Mouse (Mus musculus) c-Kit-positive CD71-negative TER-119-negative erythroid progenitor cells, embryonic 14.5 days (primary cell): Measurements from ENCODE around the gene Cox15.

ENCODE experiments used
- DNase-seq: peaks from one replicate; pipeline ENCODE4 v3.0.0-alpha.2; 2013; ENCODE audit warnings: low read depth

Gene Cox15

DNA sequence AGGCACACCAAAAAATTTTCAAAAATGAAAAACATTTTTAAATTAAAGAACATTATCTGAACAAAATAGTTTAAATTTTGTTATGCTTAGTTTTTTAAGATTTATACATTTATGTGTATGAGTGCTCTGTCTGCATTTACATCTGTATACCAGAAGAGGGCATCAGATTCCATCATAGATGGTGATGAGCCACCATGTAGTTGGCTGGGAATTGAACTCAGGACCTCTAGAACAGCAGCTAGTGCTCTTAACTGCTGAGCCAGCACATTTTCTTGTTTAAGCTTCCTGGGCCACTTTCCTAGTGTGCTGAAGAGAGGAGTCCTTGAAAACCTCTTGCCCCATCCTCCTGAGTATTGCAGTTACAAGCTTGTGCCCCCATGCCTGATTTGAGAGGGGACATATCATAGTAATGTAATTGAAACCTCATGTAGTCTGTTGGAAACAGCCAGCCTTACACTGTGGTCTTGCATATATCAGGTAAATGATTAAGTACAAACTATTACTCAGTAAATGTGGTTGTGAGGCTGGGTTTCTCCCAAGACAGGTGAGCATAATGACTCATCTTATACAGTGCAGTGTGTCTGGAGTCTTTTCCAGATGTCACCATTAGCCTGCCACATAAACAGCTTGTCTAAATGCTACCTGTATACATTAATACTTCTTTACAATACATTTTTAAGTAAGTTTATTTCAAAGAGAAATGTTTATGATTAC lies 8.9 kb upstream of the Cox15 start:
- DNase-seq = no peak

DNA sequence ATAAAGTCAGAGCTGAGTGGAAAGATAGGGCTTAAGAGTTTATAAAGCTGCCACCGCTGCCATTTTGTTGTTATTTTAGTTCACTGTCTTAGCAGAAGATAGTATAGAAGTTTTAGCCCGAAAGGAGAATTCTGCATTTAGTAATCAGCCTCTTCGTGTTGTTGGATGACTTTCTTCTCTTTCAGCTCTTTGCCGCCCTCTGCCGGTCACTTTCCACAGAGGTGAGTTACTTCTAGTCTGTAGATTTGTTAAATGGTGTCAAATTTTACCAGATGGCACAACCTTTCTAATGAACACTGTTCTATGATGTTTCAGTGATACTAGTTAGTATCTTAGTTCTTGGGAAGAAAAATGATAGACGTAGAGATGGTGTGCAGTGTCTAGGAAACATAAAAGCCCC lies 7.7 kb upstream of the Cox15 start:
- peak; percentile 81 for DNase-seq

DNA sequence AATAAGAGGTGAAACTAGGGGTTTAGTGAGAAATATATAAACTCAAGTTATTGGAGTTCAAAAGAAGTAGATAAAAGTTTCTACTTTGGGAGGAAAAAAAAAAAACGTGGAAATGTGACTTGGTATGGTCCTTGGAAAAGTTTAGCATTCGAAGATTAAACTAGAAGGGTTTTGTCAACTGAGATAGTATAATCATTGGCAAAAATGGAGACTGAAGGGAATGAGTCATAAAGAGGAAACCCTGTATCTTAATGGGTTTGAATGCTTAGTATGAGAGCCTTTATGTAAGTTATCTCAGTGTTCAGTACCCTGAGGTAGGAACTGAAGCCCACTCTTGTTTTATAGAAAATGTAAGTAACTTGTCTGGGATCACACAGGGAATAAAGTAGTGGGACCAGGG lies 2.1 kb upstream of the Cox15 start:
- DNase-seq = no peak

DNA sequence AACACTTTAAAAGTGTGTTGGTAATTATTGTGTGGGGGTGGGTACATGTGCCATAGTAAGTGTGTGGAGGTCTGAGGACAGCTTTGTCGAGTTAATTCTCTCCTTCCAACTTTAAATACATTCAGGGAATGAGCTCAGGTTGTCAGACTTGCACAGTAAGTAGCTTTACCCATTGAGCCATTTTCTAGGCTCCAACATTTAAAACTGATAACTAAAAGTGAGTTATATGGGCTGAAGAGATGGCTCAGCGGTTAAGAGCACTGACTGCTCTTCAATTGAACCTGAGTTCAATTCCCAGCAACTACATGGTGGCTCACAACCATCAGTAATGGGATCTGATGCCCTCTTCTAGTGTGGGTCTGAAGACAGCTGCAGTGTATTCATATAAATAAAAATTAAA lies 1.4 kb upstream of the Cox15 start:
- DNase-seq = no peak

DNA sequence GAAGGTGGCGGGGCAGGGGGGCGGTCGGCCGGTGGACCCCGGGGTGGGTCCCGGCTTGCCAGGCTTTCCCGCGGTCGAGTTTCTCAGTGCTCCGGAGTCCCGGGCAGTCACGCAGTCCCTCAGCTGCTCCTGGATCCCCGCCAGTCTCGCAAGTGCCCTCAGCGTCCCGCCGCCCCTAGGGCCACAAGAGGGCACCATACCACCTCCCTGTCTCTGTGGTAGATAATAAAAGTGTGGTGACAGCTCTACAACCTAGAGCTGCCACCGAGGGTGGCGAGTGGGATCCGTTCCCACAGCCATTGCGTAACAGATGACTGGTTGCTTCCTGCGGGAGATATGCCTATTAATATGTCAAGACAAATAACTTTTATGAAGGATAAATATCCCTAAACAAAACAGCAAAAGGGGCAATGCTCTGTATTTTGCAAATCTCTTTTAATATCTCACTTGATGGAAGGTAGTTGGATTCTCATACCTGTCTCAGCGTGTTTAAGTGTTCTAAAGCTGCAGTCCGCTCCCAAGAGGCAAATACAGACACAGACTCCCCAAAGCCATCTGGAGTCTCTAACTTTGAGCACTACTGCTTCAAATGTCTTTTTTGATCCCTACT lies 531 bp upstream of the Cox15 start:
- peak; percentile 77 for DNase-seq

DNA sequence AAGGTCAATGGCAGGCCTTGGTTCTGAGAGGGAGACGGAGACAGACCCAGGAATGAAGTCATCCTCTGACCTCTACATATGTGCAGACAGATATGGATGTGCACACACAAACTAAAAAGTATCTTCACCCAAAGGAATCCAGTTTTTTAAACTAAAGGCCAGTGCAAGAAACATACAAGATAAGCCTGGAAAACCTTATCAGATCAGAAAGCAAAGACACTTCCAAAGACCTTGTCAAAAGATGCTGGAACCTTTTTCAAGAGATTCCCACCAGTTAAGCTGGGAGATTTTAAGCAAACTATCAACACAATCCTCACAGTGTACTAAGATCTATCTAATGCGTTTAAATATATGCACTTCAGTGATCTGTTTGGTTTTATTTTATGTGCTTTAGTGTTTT lies 2.8 kb downstream of the Cox15 start:
- DNase-seq = no peak

DNA sequence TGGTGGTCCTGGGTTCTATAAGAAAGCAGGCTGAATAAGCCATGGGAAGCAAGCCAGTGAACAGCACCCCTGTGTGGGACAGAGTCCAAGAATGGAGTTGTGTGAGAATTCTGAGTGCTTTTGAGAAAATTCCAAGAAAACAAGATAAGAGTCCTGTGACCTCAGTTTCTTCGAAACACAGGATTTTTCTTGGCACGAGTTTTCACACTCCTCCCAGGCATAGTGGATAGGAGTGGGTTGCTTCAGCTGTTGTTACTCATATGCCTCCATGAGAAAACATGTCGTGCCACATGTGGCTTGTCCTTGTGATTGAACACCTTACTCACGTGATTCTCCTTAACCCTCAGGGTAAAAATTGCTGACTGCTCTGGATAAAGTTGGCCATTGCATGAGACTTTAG lies 4.9 kb downstream of the Cox15 start:
- no peak for DNase-seq

DNA sequence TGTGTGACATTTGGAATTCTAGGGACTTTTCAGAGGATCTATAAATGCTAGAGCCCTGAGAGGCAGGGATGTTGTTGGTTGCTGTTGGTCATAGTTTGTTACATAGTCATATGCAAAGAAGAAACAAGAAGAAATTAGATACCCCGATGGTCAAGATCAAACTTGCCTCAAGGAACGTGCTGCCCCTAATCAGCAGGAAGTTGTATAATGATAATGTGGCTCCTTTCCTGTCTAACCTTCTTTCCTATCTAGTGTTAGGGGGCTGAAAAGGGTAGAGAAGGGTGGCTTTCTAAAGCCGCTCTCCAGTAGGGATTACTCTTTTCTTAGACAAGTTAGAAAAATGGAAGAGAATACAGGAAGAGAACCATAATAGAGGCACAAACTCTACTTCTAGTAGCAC lies 7.1 kb downstream of the Cox15 start:
- no peak for DNase-seq

DNA sequence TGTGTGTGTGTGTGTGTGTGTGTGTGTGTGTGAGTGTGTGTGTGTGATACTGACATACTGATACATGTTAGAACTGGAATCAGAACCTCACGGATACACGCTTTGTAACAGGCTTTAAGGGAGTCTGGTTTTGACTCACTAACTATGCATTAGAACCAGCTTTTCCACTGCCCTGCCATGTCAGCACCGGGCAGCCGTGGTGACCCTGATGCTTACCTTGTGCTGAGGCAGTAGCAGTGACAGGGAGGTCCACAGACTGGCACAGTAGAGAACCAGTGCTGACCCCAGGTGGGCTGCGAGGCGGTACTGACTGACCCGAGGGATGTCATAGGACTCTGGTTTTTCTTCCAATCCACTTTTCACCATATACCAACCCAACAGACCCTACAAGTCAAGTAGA lies 9.4 kb downstream of the Cox15 start:
- DNase-seq = no peak

DNA sequence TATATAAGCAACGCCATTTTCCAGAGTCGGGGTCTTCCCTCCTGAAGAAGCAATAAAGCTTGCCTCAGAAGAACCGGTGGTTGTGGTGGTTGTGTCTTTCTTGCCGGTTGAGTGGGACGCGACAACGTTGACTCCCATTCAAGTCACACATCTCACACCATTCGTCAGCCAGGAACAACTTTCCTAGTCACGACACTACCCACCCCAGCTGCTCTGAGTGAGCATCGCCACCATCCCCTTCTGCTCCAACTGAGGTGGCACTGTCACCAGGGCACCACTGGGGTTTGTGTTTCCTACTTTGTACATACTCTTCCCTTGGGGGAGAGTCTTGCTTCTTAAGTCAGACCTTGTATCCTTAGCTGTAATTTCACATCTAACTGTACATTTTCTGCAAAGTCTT lies 14.4 kb downstream of the Cox15 start:
- no peak for DNase-seq

DNA sequence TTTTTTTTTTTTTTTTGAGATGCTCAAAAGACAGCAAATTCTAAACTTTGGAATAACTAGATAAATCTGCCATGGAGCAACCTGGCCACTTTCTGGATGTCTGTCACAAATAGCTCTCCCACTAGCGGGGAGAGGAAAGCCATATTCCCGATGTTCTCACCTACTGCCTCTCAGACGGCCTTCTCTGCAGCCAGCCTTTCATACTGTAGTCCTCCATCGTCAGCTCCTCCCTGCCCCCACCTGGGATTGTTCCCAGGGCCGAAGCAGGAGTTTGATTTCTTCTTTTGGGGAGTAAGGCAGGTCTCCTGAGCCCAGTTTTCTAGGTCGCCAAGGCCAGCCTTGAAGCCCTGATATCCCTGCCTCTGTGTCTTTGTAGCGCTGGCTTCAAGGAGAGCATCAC lies 21.6 kb downstream of the Cox15 start:
- DNase-seq = no peak

DNA sequence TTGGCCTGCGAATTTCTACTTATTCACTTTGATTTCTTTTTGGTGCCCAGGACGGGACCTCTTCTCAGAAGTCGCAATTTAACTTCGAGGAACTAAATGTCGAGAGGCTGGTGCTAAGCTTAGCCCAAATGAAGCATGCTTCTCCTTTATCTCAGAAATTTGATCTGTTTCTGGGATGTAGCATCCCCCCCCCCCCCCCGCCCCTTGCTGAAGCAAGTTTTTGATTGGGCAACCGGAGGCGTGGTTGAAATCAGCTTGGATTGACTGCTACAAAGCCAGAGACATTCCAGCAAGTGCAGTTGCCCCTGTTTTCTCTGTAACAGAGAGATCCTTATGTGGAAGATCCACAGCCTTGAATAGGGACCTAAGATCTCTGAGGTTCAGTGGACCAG lies 22.8 kb downstream of the Cox15 start:
- no peak for DNase-seq

DNA sequence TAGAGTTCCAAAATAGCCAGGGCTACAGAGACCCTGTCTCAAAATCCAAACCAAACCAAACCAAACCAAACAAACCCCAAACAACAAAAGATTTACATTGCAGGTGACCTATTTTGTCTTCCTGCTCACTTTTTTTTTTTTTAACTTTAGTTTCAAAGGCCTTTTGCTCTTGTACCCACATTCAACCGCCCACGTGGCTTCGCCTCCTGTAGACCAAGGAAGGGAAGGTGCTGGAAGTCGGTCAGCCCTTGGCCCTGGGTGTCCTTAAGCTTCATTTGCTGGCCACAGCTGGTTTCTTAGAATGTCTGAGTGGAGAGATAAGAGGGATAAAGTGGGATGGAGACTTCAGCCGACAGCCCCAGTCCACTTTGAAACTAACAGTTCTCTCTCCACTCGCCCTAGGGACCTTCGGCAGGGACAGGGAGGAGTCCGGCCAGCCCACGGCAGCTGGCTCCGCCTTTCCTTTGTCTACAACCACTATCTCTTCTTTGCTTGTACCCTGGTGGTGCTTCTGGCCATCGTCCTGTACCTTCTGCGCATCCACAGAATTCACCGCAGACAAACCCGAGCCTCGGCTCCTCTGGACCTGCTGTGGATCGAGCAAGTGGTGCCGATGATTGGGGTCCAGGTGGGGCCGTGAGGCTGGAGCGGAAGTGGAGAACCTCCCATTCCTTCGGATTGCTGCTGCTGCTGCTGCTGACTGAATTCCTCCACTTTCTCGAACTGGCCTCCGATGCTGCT lies 23.3 kb downstream of the Cox15 start:
- no peak for DNase-seq

DNA sequence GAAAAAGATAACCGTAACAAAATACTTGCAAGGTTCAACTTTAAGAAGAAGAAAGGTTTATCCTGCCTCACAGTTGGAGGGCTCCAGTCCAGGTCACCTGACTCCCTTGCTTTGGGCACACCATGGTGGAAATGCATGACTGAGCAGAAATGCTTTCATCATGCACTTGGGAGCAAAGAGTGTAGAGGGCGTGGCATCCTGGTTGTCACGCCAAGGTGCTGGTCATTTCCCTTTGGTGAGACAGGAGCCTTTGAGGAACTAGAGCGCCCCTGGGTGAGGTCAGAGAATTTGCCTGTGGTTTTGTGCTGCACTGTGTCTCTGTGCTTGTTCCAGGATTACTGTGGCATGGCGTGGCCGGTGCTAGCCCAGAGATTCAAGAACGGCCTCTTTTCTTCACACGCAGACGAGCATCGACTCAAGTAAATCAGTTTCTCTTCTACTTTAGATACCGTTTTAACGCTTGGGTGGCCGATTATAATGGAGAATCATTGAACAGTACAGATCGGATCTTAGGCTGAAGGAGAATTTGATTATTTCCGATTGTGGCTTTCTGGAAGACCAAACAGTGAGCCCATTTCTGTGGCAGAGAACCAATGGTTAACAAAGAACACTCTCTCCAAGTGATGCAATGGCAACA lies 26.2 kb downstream of the Cox15 start:
- DNase-seq = peak; percentile 25

DNA sequence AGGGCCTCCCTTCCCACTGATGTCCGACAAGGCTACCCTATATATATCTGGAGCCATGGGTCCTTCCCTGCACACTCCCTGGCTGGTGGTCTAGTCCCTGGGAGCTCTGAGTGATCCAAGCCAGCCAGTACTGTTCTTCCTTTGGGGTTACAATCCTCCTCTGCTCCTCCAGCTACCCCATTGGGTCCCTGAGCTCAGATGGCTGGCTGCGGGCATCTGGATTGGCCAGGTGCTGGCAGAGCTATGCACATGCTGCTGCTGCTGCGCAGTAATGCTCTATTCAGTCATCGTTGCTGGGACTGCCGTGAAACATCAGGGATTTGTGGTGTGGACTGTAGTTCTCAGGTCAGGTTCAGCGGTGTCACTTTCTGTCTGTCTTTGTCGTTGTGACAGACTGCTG lies 28.0 kb downstream of the Cox15 start:
- DNase-seq = no peak

DNA sequence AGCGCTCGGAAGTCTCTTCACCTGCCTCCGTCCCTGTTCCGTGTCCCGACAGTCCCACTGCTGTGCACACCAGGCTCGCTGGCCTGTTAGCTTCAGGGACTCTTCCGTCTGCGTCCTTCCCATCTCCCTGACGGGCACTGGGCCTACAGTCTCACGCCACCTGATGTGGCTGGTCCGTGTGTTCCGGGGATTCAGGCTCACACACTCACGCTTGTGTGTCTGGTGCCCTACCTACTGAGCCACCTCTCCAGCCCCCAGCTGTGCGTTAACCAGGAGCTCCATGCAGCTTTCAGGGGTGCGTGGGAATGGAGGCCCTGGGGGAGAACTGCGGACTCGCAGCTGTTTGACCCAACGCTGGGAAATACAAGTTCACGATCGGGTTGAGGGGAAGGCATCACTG lies 28.6 kb downstream of the Cox15 start:
- no peak for DNase-seq

DNA sequence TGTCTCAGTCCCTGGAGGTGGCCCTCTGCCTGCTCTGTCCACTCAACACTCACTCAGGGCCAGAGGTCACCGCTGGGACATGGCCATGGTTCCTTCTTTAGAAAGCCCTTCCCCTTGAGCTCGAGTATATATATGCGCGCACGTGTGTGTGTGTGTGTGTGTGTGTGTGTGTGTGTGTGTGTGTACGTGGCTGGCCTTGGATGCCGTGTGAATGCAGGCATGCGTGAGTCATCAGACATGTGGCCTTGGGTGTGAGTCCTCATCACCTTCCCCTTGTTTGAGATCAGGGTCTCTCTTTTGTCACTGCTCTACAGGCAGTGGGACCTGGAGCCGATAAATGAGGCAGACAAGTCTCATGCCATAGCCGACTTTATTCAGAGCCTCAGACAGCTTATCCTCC lies 29.3 kb downstream of the Cox15 start:
- no peak for DNase-seq

DNA sequence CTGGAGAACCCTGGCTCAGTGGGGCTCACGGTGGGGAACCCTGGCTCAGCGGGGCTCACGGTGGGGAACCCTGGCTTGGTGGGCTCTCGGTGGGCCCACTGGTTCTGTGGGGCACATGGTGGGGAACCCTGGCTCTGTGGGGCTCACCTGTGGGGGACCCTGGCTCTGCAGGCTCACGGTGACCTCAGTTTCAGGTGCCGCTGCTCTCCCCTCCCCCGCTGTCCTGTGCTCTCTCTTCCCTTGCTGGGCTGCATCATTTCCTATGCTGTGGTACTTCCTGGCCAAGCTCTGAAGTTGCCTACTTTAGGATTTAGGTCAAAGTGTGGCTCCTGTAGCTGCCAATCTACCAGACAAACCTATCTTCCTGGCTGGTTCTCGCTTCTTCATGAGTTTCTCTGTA lies 29.9 kb downstream of the Cox15 start:
- no peak for DNase-seq

DNA sequence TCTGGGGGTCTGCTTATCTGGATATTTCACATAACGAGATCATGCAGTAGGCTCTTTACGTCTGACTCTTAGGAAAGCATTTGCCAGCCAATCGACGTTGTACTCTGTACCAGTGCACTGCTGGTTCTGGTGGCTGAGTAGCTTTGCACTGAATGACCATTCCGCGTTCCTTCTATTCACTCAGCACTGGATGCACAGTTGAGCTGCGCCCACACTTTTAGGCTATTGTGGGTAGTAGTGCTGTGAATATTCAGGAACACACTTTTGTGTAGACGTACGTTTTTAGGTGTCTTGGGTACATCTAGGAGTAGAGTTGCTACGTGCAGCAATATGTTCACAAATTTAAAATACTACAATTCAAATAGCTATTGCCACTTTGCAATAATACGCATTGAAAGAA lies 32.7 kb downstream of the Cox15 start:
- no peak for DNase-seq

DNA sequence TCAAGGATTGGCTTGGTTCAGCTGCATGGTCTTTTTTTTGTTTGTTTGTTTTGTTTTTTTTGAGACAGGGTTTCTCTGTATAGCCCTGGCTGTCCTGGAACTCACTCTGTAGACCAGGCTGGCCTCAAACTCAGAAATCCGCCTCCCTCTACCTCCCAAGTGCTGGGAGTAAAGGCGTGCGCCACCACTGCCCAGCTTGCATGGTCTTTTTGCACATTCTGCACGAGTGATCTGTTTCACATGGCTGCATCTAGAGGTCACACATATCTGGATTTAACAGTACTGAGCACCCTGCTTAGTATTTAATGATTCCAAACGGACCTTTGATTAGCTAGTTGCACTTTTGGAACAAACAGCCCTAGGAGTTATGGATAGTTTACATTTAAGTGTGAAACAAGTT lies 40.8 kb downstream of the Cox15 start:
- DNase-seq = no peak

DNA sequence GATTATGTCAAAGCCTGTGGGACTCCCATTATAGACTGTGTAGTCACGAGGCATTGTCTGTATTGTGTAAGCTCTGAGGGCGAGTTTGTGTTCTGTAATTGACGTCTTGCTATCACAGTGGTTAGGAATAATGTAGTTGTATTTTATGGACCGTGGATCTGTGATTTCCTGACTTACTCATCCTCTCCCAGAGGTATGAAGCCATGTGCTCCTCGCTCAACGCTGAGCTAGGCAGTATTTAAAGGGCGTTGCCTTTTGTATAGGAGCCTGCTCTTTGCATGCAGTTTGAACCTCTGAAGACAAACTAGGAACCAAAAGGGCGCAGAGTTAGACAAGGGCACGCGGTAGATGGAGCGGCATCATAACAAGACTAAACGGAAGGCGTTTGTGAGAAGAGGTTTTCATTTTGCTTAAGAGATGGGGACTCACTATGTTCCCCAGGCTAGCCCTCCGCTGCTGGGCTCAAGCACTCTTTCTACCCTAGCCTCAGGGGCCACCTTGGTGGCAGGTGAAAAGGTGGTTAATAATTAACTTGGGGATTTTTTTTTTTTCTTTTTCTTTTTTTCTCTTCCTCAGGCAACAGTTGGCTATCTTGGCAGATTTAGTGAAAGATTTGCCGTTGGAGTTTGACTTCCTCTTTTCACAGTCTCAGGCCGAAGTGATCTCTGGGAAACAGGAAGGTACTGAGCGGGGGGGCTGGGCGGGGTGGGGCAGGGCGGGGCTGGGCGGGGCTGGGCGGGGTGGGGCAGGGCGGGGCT lies 41.5 kb downstream of the Cox15 start:
- DNase-seq = no peak

DNA sequence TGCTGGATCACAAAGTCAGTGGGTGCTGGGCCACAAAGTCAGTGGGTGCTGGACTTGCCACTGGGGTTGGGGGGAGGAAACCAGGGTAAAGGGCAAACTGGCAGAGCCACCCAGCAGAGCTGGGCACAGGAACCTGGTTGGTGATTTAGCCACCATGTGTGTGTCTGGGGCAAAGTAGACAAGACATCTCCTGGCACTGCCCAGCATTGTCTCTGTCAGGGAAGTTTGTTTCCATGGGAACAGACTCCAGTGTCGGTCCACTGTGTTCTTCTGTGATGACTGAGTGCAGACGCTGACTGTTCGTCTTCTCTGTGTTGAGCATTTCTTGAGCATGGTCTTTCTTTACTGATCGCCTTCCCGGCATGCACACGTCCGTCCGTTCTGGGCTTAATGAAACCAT lies 43.5 kb downstream of the Cox15 start:
- DNase-seq = no peak
